Mouse (Mus musculus): ENCODE measurements around the gene Srp14.

The Srp14 gene

GRCm38 (mm10) chr2:118487806-118488205, 8.3 kb upstream of the Srp14 start:
- peak; percentile 57 for DNase-seq

- DNase-seq = peak; percentile 92
These were observed 7.4 kb upstream of the Srp14 start for GRCm38 (mm10) chr2:118486933-118487332.

- DNase-seq = no peak
These were observed 5.9 kb upstream of the Srp14 start for GRCm38 (mm10) chr2:118485415-118485814.

- DNase-seq = no peak
These were observed 4.9 kb upstream of the Srp14 start for GRCm38 (mm10) chr2:118484386-118484898.

- DNase-seq = no peak
These were observed 3.5 kb upstream of the Srp14 start for GRCm38 (mm10) chr2:118483032-118483431.

- DNase-seq = no peak
These were observed 1.4 kb upstream of the Srp14 start for GRCm38 (mm10) chr2:118480886-118481285.

GRCm38 (mm10) chr2:118478833-118479549, 520 bp downstream of the Srp14 start:
- DNase-seq = no peak

- DNase-seq = no peak
These were observed 11.2 kb downstream of the Srp14 start for GRCm38 (mm10) chr2:118468354-118468753.

- no peak for DNase-seq
These were observed 12.9 kb downstream of the Srp14 start for GRCm38 (mm10) chr2:118466601-118467000.

- DNase-seq = no peak
These were observed 13.6 kb downstream of the Srp14 start for GRCm38 (mm10) chr2:118465894-118466293.

- DNase-seq = no peak
These were observed 15.1 kb downstream of the Srp14 start for GRCm38 (mm10) chr2:118464450-118464849.

GRCm38 (mm10) chr2:118463480-118463879, 16.0 kb downstream of the Srp14 start:
- DNase-seq = no peak

- no peak for DNase-seq
These were observed 17.9 kb downstream of the Srp14 start for GRCm38 (mm10) chr2:118461480-118462165.

GRCm38 (mm10) chr2:118457463-118458261, 21.8 kb downstream of the Srp14 start:
- DNase-seq = no peak

- no peak for DNase-seq
These were observed 22.5 kb downstream of the Srp14 start for GRCm38 (mm10) chr2:118457029-118457428.

- DNase-seq = no peak
These were observed 28.5 kb downstream of the Srp14 start for GRCm38 (mm10) chr2:118451056-118451455.

GRCm38 (mm10) chr2:118448181-118448580, 31.3 kb downstream of the Srp14 start:
- no peak for DNase-seq

- DNase-seq = peak; percentile 31
These were observed 33.5 kb downstream of the Srp14 start for GRCm38 (mm10) chr2:118445696-118446674.

- no peak for DNase-seq
These were observed 36.8 kb downstream of the Srp14 start for GRCm38 (mm10) chr2:118442723-118443122.

GRCm38 (mm10) chr2:118442172-118442571, 37.3 kb downstream of the Srp14 start:
- no peak for DNase-seq

- DNase-seq = peak; percentile 68
These were observed 47.9 kb downstream of the Srp14 start for GRCm38 (mm10) chr2:118431589-118431988.

GRCm38 (mm10) chr2:118430630-118431029, 48.9 kb downstream of the Srp14 start:
- no peak for DNase-seq

All from kidney, postnatal 10 days (tissue).